Mouse (Mus musculus) limb, embryonic 14.5 days (tissue): ENCODE data around the gene Acsf2. TPM values are rescaled to one million over a fixed set of nuclear protein-coding genes. Genes with fewer than 3 reads are reported as not detected.

Experiments
- ATAC-seq: fragments of 200-750 bp; cut with Nextera tagmentation; 2 replicates; pipeline ENCODE4 v1.8.0; 2017; ENCODE audit warnings: low read depth, moderate number of reproducible peaks, moderate TSS enrichment; ENCODE audit not compliant: low FRiP score
- DNase-seq: peaks from one replicate; pipeline ENCODE4 v3.0.0-alpha.2; 2015; ENCODE audit warnings: low spot score
- H3K27ac ChIP-seq: fragments of 300-500 bp; sonication (generic); replicated peaks from 2 replicates; pipeline ENCODE4 v1.5.1; 2014; ENCODE audit warnings: low read depth, mild to moderate bottlenecking, low read length, moderate library complexity, mixed read lengths
- H3K27me3 ChIP-seq: fragments of 300-500 bp; sonication (generic); 2 replicates; pipeline ENCODE4 v1.6.1; 2014; ENCODE audit warnings: low read length, mixed read lengths; ENCODE audit not compliant: control insufficient read depth, insufficient read depth
- H3K36me3 ChIP-seq: fragments of 300-500 bp; sonication (generic); 2 replicates; pipeline ENCODE4 v1.6.1; 2014; ENCODE audit warnings: mild to moderate bottlenecking, low read length, moderate library complexity, mixed read lengths; ENCODE audit not compliant: control insufficient read depth, insufficient read depth
- H3K4me1 ChIP-seq: fragments of 300-500 bp; sonication (generic); 2 replicates; pipeline ENCODE4 v1.6.1; 2014; ENCODE audit warnings: antibody characterized with exemption, low read length, mixed read lengths; ENCODE audit not compliant: control insufficient read depth, insufficient read depth
- H3K4me2 ChIP-seq: fragments of 300-500 bp; sonication (generic); replicated peaks from 2 replicates; pipeline ENCODE4 v1.6.1; 2014; ENCODE audit warnings: low read depth, mild to moderate bottlenecking, low read length, moderate library complexity; ENCODE audit not compliant: severe bottlenecking
- H3K4me3 ChIP-seq: fragments of 300-500 bp; sonication (generic); replicated peaks from 2 replicates; pipeline ENCODE4 v1.5.1; 2014; ENCODE audit warnings: low read length
- H3K9ac ChIP-seq: fragments of 300-500 bp; sonication (generic); 2 replicates; pipeline ENCODE4 v1.6.1; 2014; ENCODE audit warnings: mild to moderate bottlenecking, low read depth, low read length, moderate library complexity; ENCODE audit not compliant: severe bottlenecking
- H3K9me3 ChIP-seq: fragments of 300-500 bp; sonication (generic); 2 replicates; pipeline ENCODE4 v1.6.1; 2016; ENCODE audit warnings: low read length; ENCODE audit not compliant: control insufficient read depth
- POLR2A ChIP-seq: fragments of 200-500 bp; IDR thresholded peaks from 2 replicates; pipeline ENCODE4 v1.8.0; 2012; ENCODE audit warnings: inconsistent platforms, mild to moderate bottlenecking, moderate library complexity, borderline replicate concordance; ENCODE audit not compliant: insufficient read depth, insufficient read length; ENCODE audit errors: extremely low read depth
- WGBS: fragments of 180-500 bp; shearing (Covaris S2); extraction: QIAGEN DNeasy Blood & Tissue Kit; methylation state at CpG from one replicate; pipeline ENCODE4 v1.1.7; 2014; 5-methylcytosine and 5-hydroxymethylcytosine counted together
- polyA plus RNA-seq, 2 experiments: library from polyadenylated mRNA; depleted of rRNA in 1 of 2; stranded (reverse) in 1 of 2; unstranded in 1 of 2; fragments of >200 nt; fragmentation: Nextera tagmentation in 1 of 2; extraction: Ambion mirVana in 1 of 2; gene quantifications; 2 replicates each; pipeline versions ENCODE4 v1.2.1 to v1.2.3; 2012 to 2014

Gene Acsf2
- polyA plus RNA-seq, 2 experiments = 9.5 to 36.3 TPM

- no peak overlapping the region for H3K4me3 ChIP-seq
- no peak for ATAC-seq
- H3K9ac ChIP-seq = no peak overlapping the region
- DNase-seq = no peak
- TF ChIP-seq POLR2A = no peak
- H3K36me3 ChIP-seq = no peaks in the 10 kb centered on the region
- WGBS = 68% methylated on average over 2 of the region's 2 CpGs
- H3K9me3 ChIP-seq = no peaks in the 10 kb centered on the region
- no peaks in the 10 kb centered on the region for H3K27me3 ChIP-seq
- H3K4me2 ChIP-seq = no peak overlapping the region
- no peaks in the 10 kb centered on the region for H3K4me1 ChIP-seq
- H3K27ac ChIP-seq = no peak overlapping the region
These were observed 20.5 kb upstream of the Acsf2 start for GRCm38 (mm10) chr11:94622162-94622561.

DNA sequence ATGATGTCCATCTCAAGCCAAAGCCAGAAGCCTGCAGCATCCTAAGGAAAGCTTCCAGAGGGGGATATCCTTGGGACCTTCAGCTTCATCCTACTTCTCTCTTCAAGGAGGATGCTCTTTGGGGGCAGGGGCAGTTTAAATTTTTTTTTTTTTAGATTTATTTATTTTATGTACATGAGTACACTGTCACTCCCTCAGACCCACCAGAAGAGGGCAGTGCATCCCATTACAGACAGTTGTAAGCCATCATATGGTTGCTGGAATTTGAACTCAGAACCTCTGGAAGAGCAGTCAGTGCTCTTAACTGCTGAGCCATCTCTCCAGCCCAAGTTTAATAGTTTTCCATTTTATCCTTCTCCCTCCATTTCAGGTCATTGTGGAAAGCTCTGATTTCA is 19.8 kb upstream of the Acsf2 start:
- no peaks in the 10 kb centered on the region for H3K27me3 ChIP-seq
- TF ChIP-seq POLR2A = no peak
- no peaks in the 10 kb centered on the region for H3K36me3 ChIP-seq
- no peak overlapping the region for H3K4me3 ChIP-seq
- no peak overlapping the region for H3K4me2 ChIP-seq
- H3K9ac ChIP-seq = no peak overlapping the region
- H3K27ac ChIP-seq = no peak overlapping the region
- ATAC-seq (no peak), DNase-seq (no peak)
- no peaks in the 10 kb centered on the region for H3K9me3 ChIP-seq
- H3K4me1 ChIP-seq = no peaks in the 10 kb centered on the region

GRCm38 (mm10) chr11:94620766-94621457 is 19.2 kb upstream of the Acsf2 start:
- H3K4me1 ChIP-seq = no peaks in the 10 kb centered on the region
- H3K9ac ChIP-seq = no peak overlapping the region
- no peak overlapping the region for H3K4me2 ChIP-seq
- 61% methylated on average over 6 of the region's 6 CpGs for WGBS
- no peak for DNase-seq
- no peaks in the 10 kb centered on the region for H3K27me3 ChIP-seq
- no peak overlapping the region for H3K4me3 ChIP-seq
- no peak overlapping the region for H3K27ac ChIP-seq
- TF ChIP-seq POLR2A = no peak
- ATAC-seq = no peak
- H3K9me3 ChIP-seq = no peaks in the 10 kb centered on the region
- no peaks in the 10 kb centered on the region for H3K36me3 ChIP-seq

- Histone ChIP-seq H3K9me3 (no peaks in the 10 kb centered on the region), H3K9ac (no peak overlapping the region), H3K27ac (no peak overlapping the region), H3K36me3 (no peaks in the 10 kb centered on the region), H3K4me2 (no peak overlapping the region), H3K4me3 (no peak overlapping the region), H3K4me1 (no peaks in the 10 kb centered on the region), H3K27me3 (no peaks in the 10 kb centered on the region)
- WGBS = 100% methylated on average over 2 of the region's 2 CpGs
- TF ChIP-seq POLR2A = no peak
- DNase-seq (no peak), ATAC-seq (no peak)
These were observed 16.0 kb upstream of the Acsf2 start for GRCm38 (mm10) chr11:94617646-94618045.

DNA sequence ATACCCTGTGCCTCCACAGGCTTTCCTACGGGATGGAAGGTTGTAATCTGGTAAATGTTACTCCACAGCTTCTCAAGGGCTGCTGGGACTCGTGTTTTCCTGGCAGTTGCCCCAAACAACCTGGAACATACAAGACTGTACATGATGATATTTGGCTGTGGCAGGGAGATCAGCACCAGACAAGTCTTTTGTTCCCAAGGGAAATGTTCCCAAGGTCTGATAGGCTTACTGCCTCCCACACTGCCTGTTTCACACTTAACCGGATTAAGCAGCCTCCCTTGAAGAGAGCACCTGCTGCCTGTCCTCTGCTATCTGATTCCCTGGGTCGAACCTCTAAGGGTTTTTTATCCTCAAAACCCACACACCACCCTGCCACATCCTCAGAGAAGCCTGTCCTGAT is 13.8 kb upstream of the Acsf2 start:
- Histone ChIP-seq H3K27ac (no peak overlapping the region), H3K27me3 (no peaks in the 10 kb centered on the region), H3K4me1 (no peaks in the 10 kb centered on the region), H3K9ac (no peak overlapping the region), H3K4me2 (no peak overlapping the region), H3K9me3 (no peaks in the 10 kb centered on the region), H3K4me3 (no peak overlapping the region), H3K36me3 (no peaks in the 10 kb centered on the region)
- WGBS = 31% methylated on average over 4 of the region's 4 CpGs
- DNase-seq (peak; percentile 9), ATAC-seq (no peak)
- TF ChIP-seq POLR2A = no peak
